Mouse (Mus musculus) megakaryocyte, embryonic 14.5 days (primary cell): Measurements from ENCODE around the gene Ddx49. TPM values are rescaled to one million over a fixed set of nuclear protein-coding genes. Genes with fewer than 3 reads are reported as not detected.
A peak's percentile ranks its signal among the peaks of the same experiment; 100 is the strongest.

Source experiments
- H3K27me3 ChIP-seq: replicated peaks from 2 replicates; pipeline ENCODE3; 2012; ENCODE audit warnings: inconsistent platforms
- H3K36me3 ChIP-seq: replicated peaks from 2 replicates; pipeline ENCODE3; 2012; ENCODE audit warnings: low read length, inconsistent platforms, mixed read lengths
- H3K4me1 ChIP-seq: 2 replicates; pipeline ENCODE4 v1.6.1; 2012; ENCODE audit warnings: inconsistent platforms
- H3K4me3 ChIP-seq: replicated peaks from 2 replicates; pipeline ENCODE3; 2012; ENCODE audit warnings: moderate library complexity, mild to moderate bottlenecking, inconsistent platforms
- H3K9me3 ChIP-seq: 2 replicates; pipeline ENCODE4 v1.6.1; 2012; ENCODE audit warnings: inconsistent platforms
- FLI1 ChIP-seq: IDR thresholded peaks from 2 replicates; pipeline ENCODE4 v1.6.1; 2012; ENCODE audit warnings: low read length, inconsistent platforms, mixed read lengths
- GATA1 ChIP-seq: IDR thresholded peaks from 3 replicates; pipeline ENCODE4 v1.6.1; 2012; ENCODE audit warnings: mixed read lengths, low read length, inconsistent platforms, borderline replicate concordance
- polyA plus RNA-seq: library from polyadenylated mRNA; stranded (reverse); fragments of >175 nt; gene quantifications from 2 replicates; pipeline ENCODE4 v1.2.3, GENCODE M21; 2012; ENCODE audit warnings: low replicate concordance; ENCODE audit not compliant: insufficient read depth

The Ddx49 gene
- polyA plus RNA-seq, 1 experiment = 36.4 TPM

- Histone ChIP-seq H3K4me1 (peaks cover 73% of the 10 kb centered on the region), H3K27me3 (no peaks in the 10 kb centered on the region), H3K36me3 (peaks cover 37% of the 10 kb centered on the region), H3K4me3 (peak overlapping the region; percentile 59), H3K9me3 (no peaks in the 10 kb centered on the region)
- no peak for TF ChIP-seq FLI1
- no peak for TF ChIP-seq GATA1
These were observed 33.3 kb downstream of the Ddx49 start for GRCm38 (mm10) chr8:70268799-70269565.

GRCm38 (mm10) chr8:70268311-70268710 lies 34.0 kb downstream of the Ddx49 start:
- Histone ChIP-seq H3K36me3 (peaks cover 43% of the 10 kb centered on the region), H3K4me1 (peaks cover 66% of the 10 kb centered on the region), H3K27me3 (no peaks in the 10 kb centered on the region), H3K4me3 (no peak overlapping the region), H3K9me3 (no peaks in the 10 kb centered on the region)
- TF ChIP-seq GATA1 = no peak
- TF ChIP-seq FLI1 = no peak

GRCm38 (mm10) chr8:70267674-70268073 lies 34.6 kb downstream of the Ddx49 start:
- Histone ChIP-seq H3K4me1 (peaks cover 60% of the 10 kb centered on the region), H3K27me3 (no peaks in the 10 kb centered on the region), H3K4me3 (no peak overlapping the region), H3K9me3 (no peaks in the 10 kb centered on the region), H3K36me3 (peaks cover 50% of the 10 kb centered on the region)
- TF ChIP-seq FLI1 (no peak), GATA1 (no peak)

- no peaks in the 10 kb centered on the region for H3K27me3 ChIP-seq
- no peak for TF ChIP-seq FLI1
These were observed 43.2 kb downstream of the Ddx49 start for GRCm38 (mm10) chr8:70259043-70259442.

GRCm38 (mm10) chr8:70258600-70258999 lies 43.7 kb downstream of the Ddx49 start:
- Histone ChIP-seq H3K9me3 (no peaks in the 10 kb centered on the region), H3K4me1 (peaks cover 31% of the 10 kb centered on the region), H3K36me3 (peaks cover 100% of the 10 kb centered on the region), H3K4me3 (no peak overlapping the region), H3K27me3 (no peaks in the 10 kb centered on the region)
- TF ChIP-seq FLI1 (no peak), GATA1 (no peak)

More at GRCm38 (mm10) chr8:70259043-70259442, 43.2 kb downstream of the Ddx49 start:
- Histone ChIP-seq H3K4me3 (no peak overlapping the region), H3K4me1 (peaks cover 28% of the 10 kb centered on the region), H3K36me3 (peaks cover 100% of the 10 kb centered on the region), H3K9me3 (no peaks in the 10 kb centered on the region)

- peaks cover 42% of the 10 kb centered on the region for H3K4me1 ChIP-seq
- no peaks in the 10 kb centered on the region for H3K9me3 ChIP-seq
- H3K27me3 ChIP-seq = no peaks in the 10 kb centered on the region
- TF ChIP-seq GATA1 (no peak), FLI1 (no peak)
- no peak overlapping the region for H3K4me3 ChIP-seq
- peaks cover 100% of the 10 kb centered on the region for H3K36me3 ChIP-seq
These were observed 44.8 kb downstream of the Ddx49 start for GRCm38 (mm10) chr8:70257456-70257855.

GRCm38 (mm10) chr8:70254628-70255027 lies 47.7 kb downstream of the Ddx49 start:
- H3K36me3 ChIP-seq = peaks cover 100% of the 10 kb centered on the region
- no peaks in the 10 kb centered on the region for H3K9me3 ChIP-seq
- no peak overlapping the region for H3K4me3 ChIP-seq
- H3K4me1 ChIP-seq = peaks cover 62% of the 10 kb centered on the region
- H3K27me3 ChIP-seq = no peaks in the 10 kb centered on the region
- no peak for TF ChIP-seq GATA1
- TF ChIP-seq FLI1 = no peak

- TF ChIP-seq GATA1 (no peak), FLI1 (no peak)
- H3K9me3 ChIP-seq = no peaks in the 10 kb centered on the region
- peaks cover 93% of the 10 kb centered on the region for H3K36me3 ChIP-seq
- H3K4me3 ChIP-seq = no peak overlapping the region
- peaks cover 87% of the 10 kb centered on the region for H3K4me1 ChIP-seq
- H3K27me3 ChIP-seq = no peaks in the 10 kb centered on the region
These were observed 54.4 kb downstream of the Ddx49 start for GRCm38 (mm10) chr8:70247841-70248240.

- H3K4me1 ChIP-seq = peaks cover 90% of the 10 kb centered on the region
- H3K36me3 ChIP-seq = peaks cover 93% of the 10 kb centered on the region
- H3K9me3 ChIP-seq = no peaks in the 10 kb centered on the region
- no peaks in the 10 kb centered on the region for H3K27me3 ChIP-seq
- no peak overlapping the region for H3K4me3 ChIP-seq
- no peak for TF ChIP-seq GATA1
- no peak for TF ChIP-seq FLI1
These were observed 55.7 kb downstream of the Ddx49 start for GRCm38 (mm10) chr8:70246622-70247021.

Other genes with a start within 250 kb of the Ddx49 start
- 0.34 TPM in 1 of 2 replicates, not detected in the other for gene Tm6sf2, start 229.6 kb downstream of the Ddx49 start, polyA plus RNA-seq
- not detected in 2 replicates for gene Hapln4, start 219.0 kb downstream of the Ddx49 start, polyA plus RNA-seq
- not detected in 2 replicates for gene Ncan, start 181.6 kb downstream of the Ddx49 start, polyA plus RNA-seq
- 14.3 TPM in 1 of 2 replicates, not detected in the other for gene Nr2c2ap, start 171.2 kb downstream of the Ddx49 start, polyA plus RNA-seq
- 8.9 and 18.5 TPM in 2 replicates for gene Rfxank, start 163.3 kb downstream of the Ddx49 start, polyA plus RNA-seq
- 20.7 and 53.5 TPM in 2 replicates for gene Borcs8, start 163.0 kb downstream of the Ddx49 start, polyA plus RNA-seq
- gene Mef2b, start 162.8 kb downstream of the Ddx49 start, polyA plus RNA-seq = 1.3 and 1.9 TPM in 2 replicates
- gene Tmem161a, start 130.1 kb downstream of the Ddx49 start, polyA plus RNA-seq = 63.2 and 162 TPM in 2 replicates
- 5.0 and 5.5 TPM in 2 replicates for gene Slc25a42, start 90.2 kb downstream of the Ddx49 start, polyA plus RNA-seq
- gene Sugp2, start 68.3 kb downstream of the Ddx49 start, polyA plus RNA-seq = 29.7 and 31.6 TPM in 2 replicates
- gene Armc6, start 68.0 kb downstream of the Ddx49 start, polyA plus RNA-seq = 22.2 and 27.8 TPM in 2 replicates
- 192 and 246 TPM in 2 replicates for gene Homer3, start 19.7 kb downstream of the Ddx49 start, polyA plus RNA-seq
- gene Cope, start within 50 bp of the Ddx49 start, polyA plus RNA-seq = 335 and 566 TPM in 2 replicates
- 0.55 and 1.8 TPM in 2 replicates for gene Cers1, start 13.3 kb upstream of the Ddx49 start, polyA plus RNA-seq
- 0.26 TPM in 1 of 2 replicates, not detected in the other for gene Gdf1, start 27.3 kb upstream of the Ddx49 start, polyA plus RNA-seq
- gene Upf1, start 50.8 kb upstream of the Ddx49 start, polyA plus RNA-seq = 75.0 and 100 TPM in 2 replicates
- 0.27 TPM in 1 of 2 replicates, not detected in the other for gene Comp, start 71.1 kb upstream of the Ddx49 start, polyA plus RNA-seq
- gene Crtc1, start 137.1 kb upstream of the Ddx49 start, polyA plus RNA-seq = 17.9 and 34.0 TPM in 2 replicates
- 10.3 and 19.1 TPM in 2 replicates for gene Klhl26, start 174.5 kb upstream of the Ddx49 start, polyA plus RNA-seq
- gene Tmem59l, start 184.9 kb upstream of the Ddx49 start, polyA plus RNA-seq = not detected in 2 replicates
- not detected in 2 replicates for gene Crlf1, start 190.7 kb upstream of the Ddx49 start, polyA plus RNA-seq
- 135 and 319 TPM in 2 replicates for gene Rex1bd, start 204.3 kb upstream of the Ddx49 start, polyA plus RNA-seq
- 499 and 989 TPM in 2 replicates for gene Uba52, start 208.3 kb upstream of the Ddx49 start, polyA plus RNA-seq
- 3,667 and 5,102 TPM in 2 replicates for gene Fkbp8, start 225.2 kb upstream of the Ddx49 start, polyA plus RNA-seq
- 33.5 and 40.2 TPM in 2 replicates for gene Kxd1, start 225.5 kb upstream of the Ddx49 start, polyA plus RNA-seq
- gene Ell, start 237.0 kb upstream of the Ddx49 start, polyA plus RNA-seq = 58.8 and 65.3 TPM in 2 replicates